Mouse (Mus musculus): ENCODE results near the gene Olfr1113.

DNA sequence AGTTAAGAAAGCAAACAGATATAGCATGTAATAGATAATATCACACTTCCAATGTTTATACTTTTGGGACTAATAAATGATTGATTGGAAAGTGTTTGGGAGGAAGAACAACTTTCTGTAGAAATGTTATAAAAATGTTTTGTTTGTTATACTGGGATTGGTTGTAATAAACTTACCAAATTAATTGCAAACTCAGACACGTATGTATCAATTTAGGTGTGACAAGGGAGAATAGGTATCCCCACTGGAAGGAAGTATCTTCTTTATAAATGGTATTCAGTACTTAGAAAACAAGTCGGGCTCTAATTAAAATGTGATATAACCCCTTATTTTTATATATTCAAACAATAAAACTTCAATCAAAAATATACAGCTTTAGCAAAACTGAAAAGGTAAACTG is at the start of gene Olfr1113:
- TF ChIP-seq POLR2A (IDR thresholded peaks at IDR 0.05; ENCODE audit: control insufficient read depth, extremely low read depth, insufficient read depth, low read length, poor library complexity) = no peak
- TF ChIP-seq CTCF (IDR thresholded peaks at IDR 0.05; ENCODE audit: borderline replicate concordance, control insufficient read depth, extremely low read depth, insufficient read depth, low read length, poor library complexity) = no peak

All from thymus, adult 2 months (tissue).